Mouse (Mus musculus): ENCODE measurements around the gene Prrc2a. TPM values are rescaled to one million over a fixed set of nuclear protein-coding genes. Genes with fewer than 3 reads are reported as not detected.

The Prrc2a gene
- 277 and 281 TPM in 2 replicates for polyA plus RNA-seq (2014; fragmentation: Nextera tagmentation; extraction: Ambion mirVana)

DNA sequence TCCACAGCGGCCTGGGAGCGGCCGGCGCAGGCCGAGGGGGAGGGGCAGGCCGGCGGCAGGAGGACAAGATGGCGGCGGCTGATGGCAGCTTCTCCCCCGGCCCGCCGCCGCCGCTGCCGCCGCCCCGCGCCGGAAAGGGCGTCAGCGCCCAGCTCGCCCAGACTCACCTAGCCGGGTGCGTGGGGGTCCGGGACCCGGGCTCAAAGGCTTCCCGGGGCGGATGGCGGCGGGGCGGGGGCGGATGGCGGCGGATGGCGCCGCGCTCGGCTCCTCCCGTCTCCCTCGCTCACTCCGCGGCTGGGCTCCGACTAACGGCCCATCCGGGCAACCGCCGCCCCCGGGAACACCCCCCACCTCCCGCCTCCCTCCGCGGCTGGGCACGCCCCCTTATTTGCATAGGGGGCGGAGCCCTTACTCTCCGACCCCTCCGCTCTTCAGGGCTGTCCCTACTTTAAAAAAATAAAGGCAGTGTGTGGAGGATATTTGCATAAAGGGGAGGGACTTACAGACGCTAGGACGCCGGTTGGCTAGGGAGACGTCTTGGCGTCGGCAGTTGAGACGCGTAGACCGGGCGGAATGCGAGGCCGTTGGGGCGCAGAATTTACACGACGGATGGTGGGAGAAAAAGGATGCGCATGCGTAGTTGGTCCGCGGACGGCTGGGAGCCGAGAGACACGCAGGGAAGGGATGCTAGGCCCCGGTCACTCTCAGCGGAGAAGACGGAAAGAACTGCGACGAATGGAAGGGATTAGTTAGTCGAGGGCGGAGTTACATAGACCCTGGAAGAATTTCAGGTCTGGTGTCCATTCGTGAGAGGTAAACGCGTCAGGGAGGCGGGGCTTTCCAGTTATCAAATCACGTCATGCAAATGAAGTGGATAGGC is at the start of gene Prrc2a:
TSS of gene Prrc2a (minus strand) at position 330 of the 883 bp plus-strand sequence.
- WGBS: 1% methylated on average over 74 of the region's 89 CpGs
- peak within 1 kb of the TSS; percentile 93 for H3K4me2 ChIP-seq (ENCODE audit: low read depth, low read length, severe bottlenecking)
- peak within 1 kb of the TSS; percentile 95 for H3K27ac ChIP-seq (ENCODE audit: low read depth, low read length)
- ATAC-seq (replicated peaks; ENCODE audit: low FRiP score) (peak; percentile 94), DNase-seq (ENCODE audit: low spot score) (peak; percentile 98)
- peaks cover 21% of the 10 kb centered on the region for H3K36me3 ChIP-seq (ENCODE audit: control insufficient read depth, insufficient read depth, low read length)
- no peaks in the 10 kb centered on the region for H3K9me3 ChIP-seq (ENCODE audit: control insufficient read depth, low read length)
- H3K9ac ChIP-seq (ENCODE audit: low read length): peak within 1 kb of the TSS; percentile 100
- peak within 1 kb of the TSS; percentile 100 for H3K4me3 ChIP-seq (ENCODE audit: low read depth, low read length)
- H3K4me1 ChIP-seq (replicated peaks; ENCODE audit: control insufficient read depth, insufficient read depth, low read length): peaks cover 9% of the 10 kb centered on the region
- no peaks in the 10 kb centered on the region for H3K27me3 ChIP-seq (ENCODE audit: control insufficient read depth, insufficient read depth, low read length)

DNA sequence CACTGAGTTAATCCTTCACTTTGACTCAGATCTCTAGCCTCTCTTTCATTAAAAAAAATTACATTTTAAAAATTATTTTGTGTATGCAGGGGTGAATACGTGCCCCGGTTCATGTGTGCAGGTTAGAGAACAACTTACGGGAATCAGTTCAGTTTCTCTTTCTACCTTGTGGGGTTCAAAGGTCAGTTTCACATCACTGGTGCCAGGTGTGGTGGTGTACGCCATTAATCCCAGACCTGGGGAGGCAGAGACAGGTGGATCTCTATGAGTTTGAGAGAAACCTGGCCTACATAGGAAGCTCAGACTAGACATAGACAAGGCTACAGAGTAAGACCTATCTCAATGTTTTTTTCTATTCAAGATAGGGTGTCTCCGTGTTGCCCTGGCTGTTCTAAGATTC is 48.4 kb upstream of the Prrc2a start:
- H3K4me2 ChIP-seq (ENCODE audit: low read depth, low read length, severe bottlenecking): no peak overlapping the region
- no peak overlapping the region for H3K27ac ChIP-seq (ENCODE audit: low read depth, low read length)
- H3K36me3 ChIP-seq (ENCODE audit: control insufficient read depth, insufficient read depth, low read length): no peaks in the 10 kb centered on the region
- no peak overlapping the region for H3K9ac ChIP-seq (ENCODE audit: low read length)
- no peaks in the 10 kb centered on the region for H3K4me1 ChIP-seq (replicated peaks; ENCODE audit: control insufficient read depth, insufficient read depth, low read length)
- no peaks in the 10 kb centered on the region for H3K9me3 ChIP-seq (ENCODE audit: control insufficient read depth, low read length)
- 92% methylated on average over 5 of the region's 5 CpGs for WGBS
- H3K4me3 ChIP-seq (ENCODE audit: low read depth, low read length): no peak overlapping the region
- no peak for DNase-seq (ENCODE audit: low spot score)
- H3K27me3 ChIP-seq (ENCODE audit: control insufficient read depth, insufficient read depth, low read length): no peaks in the 10 kb centered on the region
- no peak for ATAC-seq (replicated peaks; ENCODE audit: low FRiP score)

- Histone ChIP-seq H3K4me1 (replicated peaks; ENCODE audit: control insufficient read depth, insufficient read depth, low read length) (no peaks in the 10 kb centered on the region), H3K4me3 (ENCODE audit: low read depth, low read length) (no peak overlapping the region), H3K27ac (ENCODE audit: low read depth, low read length) (no peak overlapping the region), H3K36me3 (ENCODE audit: control insufficient read depth, insufficient read depth, low read length) (no peaks in the 10 kb centered on the region), H3K4me2 (ENCODE audit: low read depth, low read length, severe bottlenecking) (no peak overlapping the region), H3K9me3 (ENCODE audit: control insufficient read depth, low read length) (no peaks in the 10 kb centered on the region), H3K27me3 (ENCODE audit: control insufficient read depth, insufficient read depth, low read length) (no peaks in the 10 kb centered on the region), H3K9ac (ENCODE audit: low read length) (no peak overlapping the region)
- no peak for ATAC-seq (replicated peaks; ENCODE audit: low FRiP score)
- 82% methylated on average over 3 of the region's 3 CpGs for WGBS
- no peak for DNase-seq (ENCODE audit: low spot score)
Observed at GRCm38 (mm10) chr17:35210593-35210992, 45.9 kb upstream of the Prrc2a start.

- ATAC-seq (replicated peaks; ENCODE audit: low FRiP score) (no peak), DNase-seq (ENCODE audit: low spot score) (no peak)
- Histone ChIP-seq H3K27me3 (ENCODE audit: control insufficient read depth, insufficient read depth, low read length) (no peaks in the 10 kb centered on the region), H3K9ac (ENCODE audit: low read length) (no peak overlapping the region), H3K27ac (ENCODE audit: low read depth, low read length) (no peak overlapping the region), H3K4me1 (replicated peaks; ENCODE audit: control insufficient read depth, insufficient read depth, low read length) (no peaks in the 10 kb centered on the region), H3K4me2 (ENCODE audit: low read depth, low read length, severe bottlenecking) (no peak overlapping the region), H3K4me3 (ENCODE audit: low read depth, low read length) (no peak overlapping the region), H3K9me3 (ENCODE audit: control insufficient read depth, low read length) (no peaks in the 10 kb centered on the region), H3K36me3 (ENCODE audit: control insufficient read depth, insufficient read depth, low read length) (no peaks in the 10 kb centered on the region)
- WGBS: 74% methylated on average over 12 of the region's 12 CpGs
Observed at GRCm38 (mm10) chr17:35209785-35210535, 45.3 kb upstream of the Prrc2a start.

DNA sequence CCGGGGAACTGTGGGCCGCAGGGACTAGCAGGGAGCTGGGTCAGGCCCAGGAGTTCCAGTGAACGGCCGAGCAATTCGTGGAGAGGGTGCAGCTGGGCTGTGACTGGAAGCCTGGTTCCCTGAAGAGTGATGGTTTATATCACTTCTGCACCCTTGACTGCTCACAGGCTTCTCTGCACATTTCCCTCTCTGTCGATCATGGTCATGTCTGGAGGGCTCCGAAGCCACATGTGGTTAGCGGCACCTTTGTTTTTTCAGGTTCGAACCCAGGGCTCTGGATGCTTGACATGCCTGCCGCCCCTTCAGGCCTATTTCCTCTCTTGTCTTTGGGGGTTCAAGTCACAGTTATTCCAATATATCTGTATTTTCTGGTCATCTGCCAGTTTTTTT is 40.7 kb upstream of the Prrc2a start:
- Histone ChIP-seq H3K4me2 (ENCODE audit: low read depth, low read length, severe bottlenecking) (no peak overlapping the region), H3K4me1 (replicated peaks; ENCODE audit: control insufficient read depth, insufficient read depth, low read length) (no peaks in the 10 kb centered on the region), H3K36me3 (ENCODE audit: control insufficient read depth, insufficient read depth, low read length) (no peaks in the 10 kb centered on the region), H3K4me3 (ENCODE audit: low read depth, low read length) (no peak overlapping the region), H3K27ac (ENCODE audit: low read depth, low read length) (no peak overlapping the region), H3K9ac (ENCODE audit: low read length) (no peak overlapping the region), H3K27me3 (ENCODE audit: control insufficient read depth, insufficient read depth, low read length) (no peaks in the 10 kb centered on the region; the same call in 1 of the 2 replicates), H3K9me3 (ENCODE audit: control insufficient read depth, low read length) (no peaks in the 10 kb centered on the region)
- 58% methylated on average over 10 of the region's 10 CpGs for WGBS
- no peak for DNase-seq (ENCODE audit: low spot score)
- no peak for ATAC-seq (replicated peaks; ENCODE audit: low FRiP score)

DNA sequence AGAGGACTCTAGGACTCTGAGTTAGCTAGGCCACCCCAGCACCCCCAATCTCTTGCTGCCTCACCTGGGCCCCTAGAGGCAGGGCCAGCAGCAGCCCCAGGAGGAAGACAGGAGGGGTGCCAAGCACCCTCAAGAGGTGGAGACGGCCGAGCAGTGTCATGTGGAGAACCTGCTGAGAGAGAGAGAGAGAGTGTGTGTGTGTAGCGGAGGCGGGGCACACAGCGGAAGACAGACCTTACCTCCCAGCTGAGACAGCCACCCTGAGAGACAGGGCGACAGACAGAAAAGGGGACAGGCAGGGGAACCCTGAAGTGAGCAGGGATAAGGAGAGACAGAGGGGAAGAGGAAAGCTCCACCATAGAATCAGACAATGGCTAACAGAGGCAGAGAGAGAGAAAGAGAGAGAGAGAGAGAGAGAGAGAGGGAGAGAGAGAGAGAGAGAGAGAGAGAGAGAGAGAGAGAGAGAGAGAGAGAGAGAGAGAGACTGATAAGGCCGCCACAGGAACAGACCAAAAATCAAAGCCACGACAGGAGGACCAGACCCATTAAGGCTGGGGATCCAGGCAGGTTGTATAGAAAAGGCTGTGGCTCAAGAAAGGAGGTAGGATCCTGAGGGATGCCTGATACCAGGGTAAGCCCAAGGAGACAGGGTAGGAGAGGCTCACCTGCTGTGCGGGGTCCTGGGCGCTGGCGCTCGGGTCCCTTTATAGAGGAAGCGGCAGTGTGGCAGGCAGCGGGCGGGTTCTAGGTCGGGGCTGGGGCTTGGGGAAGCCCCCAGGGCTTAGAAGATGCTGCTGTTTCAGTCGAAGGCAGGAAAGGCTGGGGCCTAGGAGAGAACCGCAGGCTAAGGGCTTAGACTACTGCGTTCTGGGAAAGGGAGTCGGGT is 40.0 kb upstream of the Prrc2a start, which contains the start of gene Lta:
TSS of gene Lta (minus strand) at position 858 of the 886 bp plus-strand sequence.
- no peak for ATAC-seq (replicated peaks; ENCODE audit: low FRiP score)
- no peaks in the 10 kb centered on the region for H3K9me3 ChIP-seq (ENCODE audit: control insufficient read depth, low read length)
- no peaks in the 10 kb centered on the region for H3K4me1 ChIP-seq (replicated peaks; ENCODE audit: control insufficient read depth, insufficient read depth, low read length)
- peaks cover 2% of the 10 kb centered on the region for H3K27me3 ChIP-seq (ENCODE audit: control insufficient read depth, insufficient read depth, low read length)
- H3K36me3 ChIP-seq (ENCODE audit: control insufficient read depth, insufficient read depth, low read length): no peaks in the 10 kb centered on the region
- H3K4me2 ChIP-seq (ENCODE audit: low read depth, low read length, severe bottlenecking): no peak within 1 kb of the TSS
- DNase-seq (ENCODE audit: low spot score): no peak
- no peak within 1 kb of the TSS for H3K4me3 ChIP-seq (ENCODE audit: low read depth, low read length)
- 28% methylated on average over 20 of the region's 20 CpGs for WGBS
- no peak within 1 kb of the TSS for H3K9ac ChIP-seq (ENCODE audit: low read length)
- no peak within 1 kb of the TSS for H3K27ac ChIP-seq (ENCODE audit: low read depth, low read length)

- Histone ChIP-seq H3K9ac (ENCODE audit: low read length) (no peak overlapping the region), H3K27ac (ENCODE audit: low read depth, low read length) (no peak overlapping the region), H3K4me3 (ENCODE audit: low read depth, low read length) (no peak overlapping the region), H3K9me3 (ENCODE audit: control insufficient read depth, low read length) (no peaks in the 10 kb centered on the region), H3K4me2 (ENCODE audit: low read depth, low read length, severe bottlenecking) (no peak overlapping the region), H3K27me3 (ENCODE audit: control insufficient read depth, insufficient read depth, low read length) (peaks cover 2% of the 10 kb centered on the region), H3K36me3 (ENCODE audit: control insufficient read depth, insufficient read depth, low read length) (no peaks in the 10 kb centered on the region), H3K4me1 (replicated peaks; ENCODE audit: control insufficient read depth, insufficient read depth, low read length) (no peaks in the 10 kb centered on the region)
- DNase-seq (ENCODE audit: low spot score) (no peak), ATAC-seq (replicated peaks; ENCODE audit: low FRiP score) (no peak)
- 87% methylated on average over 4 of the region's 4 CpGs for WGBS
Observed at GRCm38 (mm10) chr17:35202442-35202841, 37.7 kb upstream of the Prrc2a start.

- H3K4me1 ChIP-seq (replicated peaks; ENCODE audit: control insufficient read depth, insufficient read depth, low read length): no peaks in the 10 kb centered on the region
- H3K9ac ChIP-seq (ENCODE audit: low read length): no peak within 1 kb of the TSS
- no peak within 1 kb of the TSS for H3K4me3 ChIP-seq (ENCODE audit: low read depth, low read length)
- WGBS: 41% methylated on average over 13 of the region's 13 CpGs
- H3K27me3 ChIP-seq (ENCODE audit: control insufficient read depth, insufficient read depth, low read length): peaks cover 2% of the 10 kb centered on the region
- DNase-seq (ENCODE audit: low spot score): no peak
- H3K9me3 ChIP-seq (ENCODE audit: control insufficient read depth, low read length): no peaks in the 10 kb centered on the region
- H3K27ac ChIP-seq (ENCODE audit: low read depth, low read length): no peak within 1 kb of the TSS
- H3K4me2 ChIP-seq (ENCODE audit: low read depth, low read length, severe bottlenecking): no peak within 1 kb of the TSS
- H3K36me3 ChIP-seq (ENCODE audit: control insufficient read depth, insufficient read depth, low read length): no peaks in the 10 kb centered on the region
- no peak for ATAC-seq (replicated peaks; ENCODE audit: low FRiP score)
Observed at GRCm38 (mm10) chr17:35201787-35202186, 37.1 kb upstream of the Prrc2a start, which contains the start of gene Tnf. TSS of gene Tnf (minus strand) at chr17:35202007.
